Mouse (Mus musculus): ENCODE results near the gene Cldn14. TPM values are rescaled to one million over a fixed set of nuclear protein-coding genes. Genes with fewer than 3 reads are reported as not detected.
A peak's percentile ranks its signal among the peaks of the same experiment; 100 is the strongest.

Gene Cldn14
- total RNA-seq, 4 experiments from 2014 or later = not detected

DNA sequence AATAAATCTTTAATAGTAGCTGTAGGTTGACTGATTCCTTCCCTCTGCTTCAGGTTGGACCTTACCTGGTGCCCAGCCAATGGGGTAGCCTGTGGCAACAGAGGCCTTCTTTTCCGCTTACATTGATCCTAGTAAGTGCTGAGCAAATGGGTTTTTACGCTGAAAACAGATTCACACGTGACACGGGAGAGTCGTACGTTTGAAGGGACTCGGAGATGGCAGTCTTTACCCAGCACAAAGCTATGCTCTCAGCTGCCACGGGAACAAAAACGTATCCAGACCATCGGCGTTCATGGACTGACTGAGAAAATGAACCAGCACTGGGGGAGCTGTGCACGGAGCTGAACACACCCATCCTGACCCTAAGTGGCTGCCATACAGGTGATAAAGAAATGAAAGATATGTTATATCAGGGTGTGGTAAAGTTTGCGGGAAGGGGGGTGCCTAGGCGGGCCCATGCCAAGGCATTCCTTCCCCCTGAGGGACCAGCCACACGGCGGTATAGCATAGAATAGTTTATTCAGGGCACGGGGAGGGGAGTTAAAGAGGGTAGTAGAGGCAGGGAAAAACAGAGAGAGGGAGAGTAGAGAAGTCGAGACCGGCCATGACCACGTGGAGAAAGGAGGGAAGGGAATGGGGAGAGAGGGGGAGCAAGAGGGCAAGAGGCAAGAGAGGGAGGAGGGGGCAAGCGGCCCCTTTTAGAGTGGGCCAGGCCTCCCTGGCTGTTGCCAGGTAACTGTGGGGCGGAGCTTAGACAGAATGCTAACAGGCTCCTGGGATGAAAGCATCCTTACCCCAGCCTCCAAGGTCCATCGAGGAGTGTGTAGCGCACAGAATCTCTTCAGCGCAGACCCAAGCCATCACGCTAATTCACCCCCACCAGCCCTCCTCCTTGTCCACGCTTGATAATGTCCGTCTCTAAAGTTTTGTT lies 97.6 kb downstream of the Cldn14 start:
- no peak for DNase-seq

DNA sequence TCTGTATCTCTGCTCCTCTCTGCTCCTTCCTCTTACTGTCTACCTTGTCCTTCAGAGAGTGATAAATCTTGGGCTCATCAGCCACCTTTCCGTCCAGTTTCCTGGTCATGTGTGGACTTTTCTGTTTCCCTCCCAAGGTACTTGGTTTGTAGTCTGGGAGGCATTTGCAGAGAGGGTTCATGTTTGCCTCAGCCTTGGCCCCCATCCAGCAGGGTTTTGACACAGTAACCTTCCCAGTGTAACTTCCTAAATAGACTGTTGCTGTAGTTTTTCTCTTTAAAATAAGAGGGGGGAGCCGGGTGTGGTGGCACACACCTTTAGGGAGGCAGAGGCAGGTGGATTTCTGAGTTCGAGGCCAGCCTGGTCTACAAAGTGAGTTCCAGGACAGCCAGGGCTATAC lies 98.7 kb downstream of the Cldn14 start:
- DNase-seq = no peak

DNA sequence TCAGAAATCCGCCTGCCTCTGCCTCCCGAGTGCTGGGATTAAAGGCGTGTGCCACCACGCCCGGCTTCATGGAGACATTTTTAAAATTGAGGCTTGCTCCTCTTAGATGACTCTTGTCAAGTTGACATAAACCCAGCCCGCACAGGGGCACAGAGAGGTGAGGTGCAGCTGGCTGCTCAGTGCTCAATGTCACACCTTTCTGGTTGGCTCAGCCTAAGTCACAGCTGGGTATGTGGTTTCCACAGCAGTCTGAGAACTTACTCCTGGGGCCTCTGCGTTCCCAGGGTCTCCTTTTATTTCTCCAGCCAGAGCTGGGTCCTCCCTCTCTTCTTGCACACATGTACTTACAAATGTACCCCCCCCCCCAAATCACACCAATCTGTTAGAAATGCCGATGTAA lies 100.4 kb downstream of the Cldn14 start:
- DNase-seq = no peak

DNA sequence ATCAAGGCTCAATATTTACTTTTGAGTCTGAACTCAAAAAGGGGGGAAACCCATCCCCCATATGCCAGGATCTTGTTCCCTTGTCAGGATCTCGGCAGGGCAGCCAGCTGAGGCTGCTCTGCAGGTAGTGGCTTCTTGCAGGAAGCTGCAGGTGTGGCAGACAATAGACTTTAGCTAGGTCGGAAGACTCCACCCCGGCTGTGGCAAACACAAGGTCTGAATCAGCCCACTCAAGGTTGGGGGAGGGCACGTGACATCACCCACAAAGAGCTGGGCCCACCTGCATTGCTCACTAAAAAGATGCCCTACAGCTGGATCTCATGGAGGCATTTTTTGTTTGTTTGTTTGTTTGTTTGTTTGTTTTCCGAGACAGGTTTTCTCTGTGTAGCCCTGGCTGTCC lies 100.9 kb downstream of the Cldn14 start:
- no peak for DNase-seq

DNA sequence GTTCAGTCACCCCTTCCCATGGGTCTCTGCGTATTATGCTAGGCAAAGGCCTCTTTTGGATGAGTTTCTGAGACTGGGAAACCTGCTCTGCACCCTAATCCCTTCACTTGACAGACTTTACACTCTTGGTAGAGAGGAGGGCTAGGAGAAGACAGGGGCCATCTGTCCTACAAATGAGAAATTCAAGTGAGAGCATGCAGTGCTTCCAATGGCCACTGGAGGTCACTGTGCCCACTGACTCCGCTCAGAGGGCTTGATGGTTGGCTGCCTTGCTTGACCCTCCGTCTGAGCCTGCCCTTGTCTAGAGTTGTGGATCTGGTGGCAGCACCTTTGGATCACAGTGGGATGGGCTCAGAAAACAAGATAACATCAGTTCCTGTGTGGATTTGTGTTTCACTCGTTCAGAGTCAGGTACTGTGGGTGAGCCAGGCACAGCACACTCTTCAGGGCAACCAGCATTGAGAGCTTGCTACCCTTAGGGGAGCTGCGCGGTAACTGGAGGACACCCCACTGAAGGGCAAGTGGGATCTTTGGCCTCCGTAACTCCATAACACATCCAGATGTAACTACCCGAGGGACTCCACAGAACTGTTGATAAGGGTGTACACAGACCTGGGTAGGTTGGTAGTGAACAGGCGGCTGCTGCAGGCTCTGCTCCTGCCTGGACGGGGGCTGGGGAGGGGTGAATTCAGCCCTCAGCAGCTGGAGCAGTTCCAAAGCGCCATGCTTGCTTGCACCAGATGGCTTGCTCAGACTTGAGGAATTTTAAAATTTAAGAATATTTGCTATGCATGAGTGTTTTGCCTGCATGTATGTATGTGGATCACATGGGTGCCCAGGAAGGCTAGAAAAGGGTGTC lies 102.3 kb downstream of the Cldn14 start:
- no peak for DNase-seq

DNA sequence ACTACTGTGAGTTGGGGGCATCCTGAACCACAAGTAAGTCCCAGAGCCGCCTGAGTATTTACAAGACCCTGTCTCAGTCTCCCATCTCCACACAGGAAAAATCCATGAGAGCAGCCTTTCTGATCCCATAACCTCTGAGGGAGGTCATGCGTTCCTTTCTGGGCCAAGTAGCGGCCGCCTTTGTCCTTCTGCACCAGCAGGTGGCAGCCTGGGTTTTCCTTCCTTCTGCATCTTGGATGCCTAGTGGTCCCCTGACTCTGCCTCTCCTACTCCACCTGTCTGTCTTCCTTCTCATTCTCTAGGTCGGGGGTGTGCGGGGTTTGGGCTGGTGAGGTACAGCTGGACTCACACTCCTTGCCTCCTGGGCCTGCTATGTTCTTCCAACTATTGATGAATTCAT lies 105.6 kb downstream of the Cldn14 start:
- no peak for DNase-seq

DNA sequence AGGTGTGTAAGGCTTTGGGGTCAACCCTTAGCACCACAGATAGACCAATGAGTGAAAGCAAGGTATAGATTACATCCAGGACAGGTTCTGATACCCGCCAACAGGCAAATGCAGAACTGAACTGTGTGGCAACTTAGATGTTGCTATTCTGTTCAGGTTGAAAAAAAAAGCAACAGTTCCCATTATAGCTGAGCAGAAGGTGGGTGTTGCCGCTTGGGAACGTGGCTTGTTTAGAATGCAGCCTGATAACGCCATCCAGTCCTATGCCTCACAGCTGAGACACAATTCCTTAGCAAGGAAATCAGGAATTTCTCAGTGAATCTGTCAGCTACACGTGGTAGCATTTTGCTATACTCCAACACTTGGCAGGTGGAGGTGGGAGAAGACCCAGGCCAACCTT lies 115.4 kb downstream of the Cldn14 start:
- DNase-seq = no peak

DNA sequence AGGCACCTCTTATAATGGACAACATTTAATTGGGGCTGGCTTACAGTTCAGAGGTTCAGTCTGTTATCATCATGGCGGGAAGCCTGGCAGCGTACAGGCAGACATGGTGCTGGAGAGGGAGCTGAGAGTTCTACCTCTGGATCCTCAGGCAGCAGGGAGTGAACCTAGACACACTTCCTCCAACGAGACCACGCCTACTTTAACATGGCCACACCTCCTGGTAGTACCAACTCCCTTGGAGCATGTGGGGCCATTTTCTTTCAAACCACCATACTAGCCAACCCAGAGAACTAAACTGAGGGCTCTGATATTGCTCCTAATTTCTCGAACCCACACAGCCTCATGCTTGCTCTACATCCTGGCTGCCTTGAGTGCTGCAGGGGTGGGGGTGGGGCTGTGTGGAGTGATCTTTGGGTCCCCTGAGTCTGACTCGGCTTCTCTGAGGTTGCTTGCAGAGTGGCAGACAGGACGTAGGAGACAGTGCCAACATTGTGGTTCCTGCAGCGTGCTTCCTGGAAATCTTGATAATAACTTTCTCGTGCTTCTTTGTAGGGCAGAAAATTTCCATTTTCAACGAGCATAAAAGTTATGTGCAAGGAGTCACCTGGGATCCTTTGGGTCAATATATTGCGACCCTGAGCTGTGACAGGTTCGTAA lies 117.6 kb downstream of the Cldn14 start:
- DNase-seq = no peak

DNA sequence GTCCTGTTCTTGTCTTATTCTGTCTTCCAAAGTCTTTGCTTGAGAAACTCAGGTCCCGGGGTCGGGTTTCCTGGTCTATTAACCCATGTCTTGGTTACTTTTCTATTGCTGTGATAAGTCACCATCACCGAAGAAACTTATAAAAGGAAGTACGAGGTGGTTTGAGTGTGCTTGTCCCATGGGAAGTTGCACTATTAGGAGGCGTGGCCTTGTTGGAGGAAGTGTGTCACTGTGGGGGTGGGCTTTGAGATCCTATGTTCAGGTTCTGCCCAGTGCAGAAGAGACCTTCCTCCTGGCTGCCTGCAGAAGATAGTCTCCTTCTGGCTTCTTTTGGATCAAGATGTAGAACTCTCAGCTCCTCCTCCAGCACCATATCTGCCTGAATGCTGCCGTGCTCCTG lies 120.2 kb downstream of the Cldn14 start:
- DNase-seq = no peak

DNA sequence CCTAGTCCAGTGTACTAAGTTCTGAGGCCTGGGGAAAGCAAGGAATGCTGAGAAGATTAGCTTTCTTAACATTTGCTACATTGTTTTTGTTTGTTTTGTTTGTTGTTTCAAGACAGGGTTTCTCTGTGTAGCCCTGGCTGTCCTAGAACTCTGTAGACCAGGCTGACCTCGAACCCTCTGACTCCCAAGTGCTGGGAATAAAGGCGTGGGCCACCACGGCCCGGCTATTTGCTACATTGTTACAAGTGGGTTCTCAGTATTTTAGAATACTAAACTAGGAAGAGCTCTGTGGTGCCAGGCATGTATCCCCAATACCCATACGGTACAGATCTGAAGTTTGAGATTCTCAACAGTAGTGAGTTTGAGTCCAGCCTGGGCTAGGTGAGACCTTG lies 123.9 kb downstream of the Cldn14 start:
- no peak for DNase-seq

DNA sequence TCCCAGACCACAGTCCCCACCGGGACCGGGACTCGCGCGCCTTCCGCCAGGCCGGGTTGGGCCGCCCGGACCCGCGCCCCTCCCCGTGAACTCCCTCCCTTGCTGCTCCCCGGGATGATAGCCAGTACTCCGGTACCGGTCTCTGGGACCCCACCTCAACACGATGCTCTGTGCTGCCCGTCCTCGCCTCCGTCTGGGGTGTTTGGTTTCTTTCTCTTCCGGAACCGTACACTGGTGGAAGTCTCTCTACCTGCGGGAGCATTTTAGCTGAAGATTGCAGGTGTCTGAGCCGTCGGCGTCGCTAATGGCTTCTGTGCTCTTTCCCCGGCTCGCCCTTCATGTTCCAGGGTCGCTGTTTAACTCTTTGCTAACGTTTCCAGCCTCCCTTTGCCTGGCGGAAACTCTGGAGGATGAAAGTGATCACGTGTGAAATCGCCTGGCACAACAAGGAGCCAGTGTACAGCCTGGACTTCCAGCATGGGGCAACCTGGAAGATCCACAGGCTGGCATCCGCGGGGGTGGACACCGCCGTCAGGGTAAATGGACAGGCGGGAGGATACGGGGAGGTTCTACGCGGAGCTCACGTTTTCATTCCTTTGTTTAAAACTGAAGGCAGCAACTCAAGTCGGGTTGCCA lies 124.4 kb downstream of the Cldn14 start:
- DNase-seq = peak; percentile 11

DNA sequence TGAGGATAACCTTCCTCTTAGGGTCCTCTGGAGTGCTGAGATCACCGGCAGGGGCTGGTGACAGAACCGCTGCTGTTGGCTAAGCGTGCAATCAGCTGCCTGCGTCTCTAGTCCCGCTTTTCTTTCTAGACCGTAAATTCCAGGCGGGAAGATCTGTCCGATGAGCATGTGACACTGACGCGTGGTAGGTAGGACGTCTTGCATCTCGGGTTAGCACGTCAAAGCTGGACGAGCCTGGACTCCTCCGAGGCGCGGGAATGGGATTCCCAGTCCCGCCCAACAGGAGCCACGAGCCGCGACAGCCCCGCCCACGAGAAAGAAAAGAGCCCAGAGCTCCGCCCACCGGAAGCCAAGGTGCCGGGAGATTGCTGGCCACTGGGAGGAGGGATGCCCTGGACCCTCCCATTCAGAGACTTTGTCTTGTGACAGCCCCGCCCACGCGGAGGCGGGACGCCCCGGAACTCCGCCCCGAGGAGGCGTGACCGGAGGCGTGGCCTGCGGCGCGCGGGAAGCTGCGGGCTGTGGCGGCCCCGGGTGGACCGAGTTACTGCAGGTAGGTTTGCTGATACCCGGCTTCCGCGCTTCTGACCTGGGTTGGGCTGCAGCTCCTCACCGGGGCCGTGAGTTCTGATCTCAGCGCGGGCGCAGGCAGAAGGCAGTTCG lies 125.1 kb downstream of the Cldn14 start, which contains the start of gene Chaf1b:
Gene Chaf1b, plus strand, starts transcription at position 479 of the 663 bp plus-strand sequence.
- peak; percentile 97 for DNase-seq

DNA sequence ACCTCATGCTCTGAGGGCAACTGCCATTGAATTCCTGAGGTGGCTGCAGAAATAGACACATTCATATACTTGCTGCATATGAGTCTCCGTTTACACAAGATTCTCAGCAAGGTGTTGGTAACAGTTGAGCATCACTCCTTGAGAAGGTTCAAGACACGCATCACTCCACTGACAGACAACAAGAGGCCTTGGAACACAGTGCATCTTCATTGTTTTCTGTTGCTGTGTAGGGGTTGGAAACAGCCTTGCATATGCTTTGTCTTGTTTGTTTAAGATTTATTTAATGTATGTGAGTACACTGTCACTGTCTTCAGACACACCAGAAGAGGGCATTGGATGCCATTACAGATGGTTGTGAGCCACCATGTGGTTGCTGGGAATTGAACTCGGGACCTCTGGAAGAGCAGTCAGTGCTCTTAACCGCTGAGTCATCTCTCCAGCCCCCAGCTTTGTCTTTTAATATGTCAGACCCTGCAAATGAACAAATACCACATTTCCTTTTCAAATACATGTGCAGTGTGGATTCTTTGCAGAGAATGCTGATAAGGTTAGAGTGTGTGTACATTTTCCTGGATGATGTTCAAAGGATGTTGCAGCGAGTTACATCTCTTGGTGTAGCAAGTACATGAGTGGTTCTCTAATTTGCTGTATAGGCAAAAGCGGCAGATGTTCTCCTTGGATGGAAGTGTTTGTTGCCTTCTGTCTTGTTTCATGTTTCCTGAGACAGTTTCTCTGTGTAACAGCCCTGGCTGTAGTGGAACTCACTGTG lies 130.8 kb downstream of the Cldn14 start:
- no peak for DNase-seq

DNA sequence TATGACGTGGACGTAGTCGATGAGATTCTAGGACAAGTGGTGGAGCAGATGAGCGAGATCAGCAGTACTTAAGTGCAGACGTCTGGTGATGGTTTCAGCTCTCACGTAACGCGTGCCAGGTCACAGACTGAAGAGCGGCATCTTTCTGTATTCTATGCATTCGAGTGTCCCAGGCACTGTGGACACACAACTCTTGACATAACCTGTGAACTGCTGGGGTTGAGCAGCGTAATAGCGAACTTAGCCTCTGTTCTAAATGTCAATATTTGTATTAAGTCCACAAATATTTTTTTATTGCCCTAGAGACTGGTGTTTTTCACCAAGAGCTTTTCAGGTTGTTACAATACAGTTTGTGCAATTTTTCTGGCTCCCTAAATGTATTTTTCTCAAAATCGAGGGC lies 133.8 kb downstream of the Cldn14 start:
- no peak for DNase-seq

Other genes starting within 250 kb of the Cldn14 start
- 10 to 100 TPM; 28.9 to 51.3 (median 36.0) TPM for gene Morc3, start 176.7 kb downstream of the Cldn14 start, total RNA-seq (2022)
- gene Chaf1b, start 124.9 kb downstream of the Cldn14 start, total RNA-seq (2022) = 1 to 10 TPM; 1.7 to 3.4 (median 2.0) TPM
- not detected for gene Sim2, start 76.1 kb upstream of the Cldn14 start, total RNA-seq (2022)